Mouse (Mus musculus) testis, postnatal 14 days (tissue): ENCODE results near the gene Slc17a3.

ENCODE experiments used
- DNase-seq: peaks from one replicate; pipeline ENCODE4 v3.0.0; 2021; ENCODE audit warnings: low spot score

Slc17a3 gene

GRCm38 (mm10) chr13:23839308-23839707 lies at the start of gene Slc17a3:
TSS of gene Slc17a3 (plus strand) at chr13:23839434.
- no peak for DNase-seq

GRCm38 (mm10) chr13:23792520-23792919 lies 46.7 kb upstream of the Slc17a3 start:
- no peak for DNase-seq

DNA sequence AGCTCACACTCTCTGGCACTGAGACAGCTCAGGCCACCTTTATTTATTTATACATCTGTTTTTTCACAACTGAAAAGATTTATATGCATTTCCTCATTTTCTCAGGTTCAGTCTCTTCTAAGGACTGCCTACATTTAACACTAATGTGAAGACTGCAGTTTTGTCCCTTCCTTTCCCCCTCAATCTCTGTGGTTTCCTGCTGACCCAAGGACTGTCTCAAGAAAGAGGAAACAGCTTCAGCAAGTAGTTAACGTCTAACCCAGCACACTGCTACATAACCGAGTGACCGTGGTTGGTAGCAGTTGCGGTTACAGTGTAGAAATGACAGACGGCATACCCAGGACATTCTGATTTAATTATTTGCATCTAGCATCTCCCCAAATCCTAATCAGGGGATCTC lies 39.8 kb upstream of the Slc17a3 start:
- DNase-seq: no peak

GRCm38 (mm10) chr13:23804532-23804931 lies 34.7 kb upstream of the Slc17a3 start:
- no peak for DNase-seq

- DNase-seq: no peak
Measured at GRCm38 (mm10) chr13:23806422-23807052, 32.7 kb upstream of the Slc17a3 start, which contains the start of gene Slc17a2. TSS of gene Slc17a2 (plus strand) at chr13:23806993.

GRCm38 (mm10) chr13:23816148-23816547 lies 23.1 kb upstream of the Slc17a3 start:
- no peak for DNase-seq

- no peak for DNase-seq
Measured at GRCm38 (mm10) chr13:23820179-23820940, 18.9 kb upstream of the Slc17a3 start.

- DNase-seq: no peak
Measured at GRCm38 (mm10) chr13:23822213-23822612, 17.0 kb upstream of the Slc17a3 start.

DNA sequence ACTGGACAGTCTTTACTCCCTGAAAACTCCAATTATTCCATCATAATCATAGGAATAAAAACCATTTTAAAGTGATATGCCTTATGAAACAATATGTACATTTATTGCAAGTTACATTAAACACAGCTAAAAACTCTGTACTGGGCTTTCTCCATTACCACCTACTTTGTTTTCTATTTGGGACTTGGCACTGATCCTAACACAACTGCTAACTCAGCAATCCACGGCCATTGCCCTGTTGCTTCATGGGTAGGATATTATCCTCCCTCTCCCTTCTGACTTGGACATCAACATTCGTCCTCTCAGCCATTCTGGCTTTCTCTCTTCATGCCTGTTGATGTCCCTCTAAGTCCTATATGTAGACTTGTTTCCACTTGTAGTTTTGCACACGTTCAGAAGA lies 12.6 kb upstream of the Slc17a3 start:
- no peak for DNase-seq

DNA sequence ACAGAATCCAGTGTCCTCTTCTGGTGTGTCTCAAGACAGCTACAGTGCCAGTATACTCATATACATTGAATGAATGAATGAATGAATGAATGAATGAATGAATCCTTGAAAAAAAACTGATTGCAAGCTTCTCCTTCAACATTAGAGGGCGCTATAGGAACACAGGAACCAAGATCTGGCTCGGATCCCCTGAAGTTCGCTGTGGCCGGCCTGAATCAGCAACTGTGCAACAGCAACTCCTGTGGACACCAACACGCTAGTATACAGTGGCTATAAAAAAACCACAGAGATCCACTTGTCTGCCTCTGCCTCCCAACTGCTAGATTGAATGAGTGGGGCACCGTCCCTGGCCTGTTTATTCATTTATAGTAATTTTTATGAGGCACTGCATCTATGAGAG lies 6.2 kb upstream of the Slc17a3 start:
- DNase-seq: peak; percentile 5

DNA sequence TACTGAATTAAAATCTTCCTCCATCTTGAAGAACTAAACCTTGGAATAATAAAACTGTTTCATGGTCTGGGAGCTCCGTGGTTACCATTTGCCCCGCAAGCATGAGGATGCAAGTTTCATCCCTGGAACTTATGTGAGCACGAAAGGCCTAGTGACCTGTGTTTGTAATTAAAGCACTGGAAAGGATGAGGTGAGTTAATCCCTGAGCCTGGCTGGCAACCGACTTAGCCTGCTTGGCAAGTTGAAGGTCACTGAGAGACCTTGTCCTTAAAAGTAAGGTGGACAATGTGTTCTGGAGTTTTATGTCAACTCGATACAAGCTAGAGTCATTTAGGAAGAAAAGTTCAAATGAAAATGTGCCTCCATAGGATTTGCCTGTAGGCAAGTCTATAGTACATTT lies 4.4 kb upstream of the Slc17a3 start:
- DNase-seq: no peak

DNA sequence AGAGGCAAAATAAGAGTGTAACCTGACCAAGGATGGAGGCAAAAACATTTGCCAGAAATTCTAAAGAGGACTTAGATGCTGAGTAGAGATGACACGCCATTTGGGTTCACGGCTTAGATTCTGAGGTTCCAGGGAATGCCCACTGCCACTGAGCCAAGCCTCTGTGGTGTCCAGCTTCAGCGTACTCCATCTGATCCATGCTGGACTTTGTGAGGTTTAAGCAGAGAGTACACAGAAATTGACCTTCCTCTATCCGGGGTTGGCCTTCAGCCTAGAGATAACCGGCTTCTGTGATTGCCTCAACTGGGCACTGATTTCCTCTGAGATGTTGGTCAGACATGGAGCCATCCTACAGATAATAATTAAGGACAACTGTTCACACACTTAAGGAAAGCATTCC lies 2.6 kb upstream of the Slc17a3 start:
- no peak for DNase-seq

GRCm38 (mm10) chr13:23845851-23846250 lies 6.6 kb downstream of the Slc17a3 start:
- no peak for DNase-seq

GRCm38 (mm10) chr13:23849299-23849698 lies 10.1 kb downstream of the Slc17a3 start:
- no peak for DNase-seq

GRCm38 (mm10) chr13:23856401-23856800 lies 17.2 kb downstream of the Slc17a3 start:
- no peak for DNase-seq

- DNase-seq: no peak
Measured at GRCm38 (mm10) chr13:23861815-23862214, 22.6 kb downstream of the Slc17a3 start.

- DNase-seq: no peak
Measured at GRCm38 (mm10) chr13:23864711-23865110, 25.5 kb downstream of the Slc17a3 start.

DNA sequence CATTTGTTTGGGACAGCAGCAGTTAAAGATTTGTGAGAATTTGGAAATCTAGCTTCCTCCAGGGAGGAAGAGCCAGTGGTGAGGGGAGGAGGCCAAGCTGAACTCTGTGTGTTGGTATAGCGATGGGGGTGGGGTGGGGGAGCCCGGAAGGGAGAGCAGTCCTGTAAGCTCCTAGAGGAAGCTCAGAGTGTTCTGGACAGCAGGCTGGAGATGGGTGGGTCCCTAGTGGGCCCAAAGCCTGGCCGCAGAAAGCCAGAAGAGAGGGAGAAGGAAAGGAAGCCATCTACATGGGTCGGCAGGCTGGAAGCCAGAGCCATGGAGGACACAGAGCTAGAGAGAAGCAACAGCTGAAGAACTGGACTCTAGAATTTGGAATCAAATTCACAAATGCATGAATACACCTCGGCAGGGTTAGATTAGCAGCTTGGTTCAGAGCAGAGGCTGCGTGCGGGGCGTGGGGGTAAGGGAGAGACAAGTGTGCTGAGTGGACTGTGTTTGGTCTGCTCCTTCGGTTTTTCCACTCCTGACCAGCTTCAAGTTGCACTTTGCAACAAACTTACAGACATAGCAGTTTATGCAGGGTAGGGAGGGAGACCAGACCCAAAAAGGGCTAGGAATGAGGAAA lies 27.0 kb downstream of the Slc17a3 start:
- DNase-seq: no peak

- no peak for DNase-seq
Measured at GRCm38 (mm10) chr13:23867000-23867399, 27.8 kb downstream of the Slc17a3 start.

DNA sequence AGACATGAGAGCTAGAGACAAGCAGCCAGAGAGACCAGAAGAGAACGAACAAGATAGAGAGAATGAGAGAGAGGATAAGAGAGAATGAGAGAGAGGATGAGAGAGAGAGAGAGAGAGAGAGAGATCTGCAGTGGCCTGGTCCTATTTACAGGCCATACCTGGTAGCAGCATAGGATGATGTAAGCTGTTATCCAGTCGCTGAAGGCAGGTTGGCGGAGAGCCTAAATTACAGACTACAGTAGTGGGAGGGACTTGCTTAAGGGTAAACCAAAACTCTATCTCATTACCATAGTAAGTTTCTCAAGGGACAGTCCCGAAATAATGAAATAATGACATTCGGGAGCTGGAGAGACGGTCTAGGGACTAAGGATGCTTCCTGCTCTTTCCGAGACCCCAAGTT lies 28.2 kb downstream of the Slc17a3 start, which contains the start of gene Slc17a1:
Gene Slc17a1, plus strand, starts transcription at position 346 of the 400 bp plus-strand sequence.
- DNase-seq: no peak

GRCm38 (mm10) chr13:23868790-23869533 lies 29.7 kb downstream of the Slc17a3 start:
- DNase-seq: no peak

GRCm38 (mm10) chr13:23869996-23870395 lies 30.8 kb downstream of the Slc17a3 start:
- no peak for DNase-seq
